Comparison of ENCODE assay signal across 8 mouse cellular contexts in the genomic region with DNA sequence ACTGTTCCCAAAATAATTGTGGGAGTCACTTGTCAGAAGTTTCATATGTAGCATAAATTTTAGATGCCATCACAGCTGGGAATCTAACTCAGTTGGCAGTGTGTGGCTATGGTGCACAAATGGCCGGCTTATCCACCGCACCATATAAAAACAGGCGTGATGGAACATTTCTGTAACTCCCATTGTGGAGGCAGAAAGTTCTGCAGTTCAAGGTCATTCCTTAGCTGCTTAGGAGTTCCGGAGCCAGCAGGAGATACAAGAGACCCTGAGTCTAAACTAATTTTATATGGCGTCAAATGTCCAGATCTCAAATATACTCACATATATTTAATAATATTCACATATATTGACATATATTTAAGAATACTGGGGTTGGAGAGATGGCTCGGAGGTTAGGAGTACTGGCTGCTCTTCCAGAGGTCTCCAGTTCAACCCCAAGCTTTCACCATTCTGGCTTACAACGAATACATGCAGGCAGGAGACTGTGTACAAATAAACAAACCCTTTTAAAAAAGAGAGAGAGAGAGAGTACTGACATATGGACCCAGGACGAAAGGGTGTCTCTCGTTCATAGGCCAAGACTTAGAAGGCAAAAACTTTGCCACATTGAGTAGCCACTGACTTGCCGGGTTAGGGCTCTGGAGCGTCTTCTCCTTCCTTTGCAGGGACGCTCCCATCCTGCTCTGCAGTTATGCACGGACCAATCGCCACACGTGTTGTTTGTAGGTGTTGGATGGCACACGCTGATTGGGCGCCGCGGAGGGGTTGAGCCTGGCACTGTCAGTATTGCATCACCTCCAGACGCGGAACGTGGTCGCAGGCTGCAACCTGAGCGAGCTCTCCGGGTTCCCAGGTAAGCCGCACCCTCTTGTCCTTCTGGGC. TPM values are rescaled to one million over a fixed set of nuclear protein-coding genes. Genes with fewer than 3 reads are reported as not detected.
A peak's percentile ranks its signal among the peaks of the same experiment; 100 is the strongest.
DNase-seq lines count a peak whose midpoint lies in the region; ATAC-seq lines count a peak whose summit lies in the region.

Iars (plus strand) TSS at position 750 of the 882 bp plus-strand sequence.

- H3K27me3 ChIP-seq in intestine, embryonic 14.5 days (replicated peaks; ENCODE audit: control insufficient read depth, insufficient read depth, low read length), result no peaks in the 10 kb centered on the region

- WGBS in intestine, embryonic 14.5 days, result 5% methylated on average over 26 of the region's 26 CpGs

- ATAC-seq in intestine, embryonic 14.5 days (replicated peaks; ENCODE audit: low FRiP score, low TSS enrichment, low read depth), result peak; percentile 100

- H3K4me1 ChIP-seq in intestine, embryonic 14.5 days (replicated peaks; ENCODE audit: control insufficient read depth, insufficient read depth, low read length), result peaks cover 17% of the 10 kb centered on the region

- peak within 1 kb of the TSS; percentile 96 for H3K4me2 ChIP-seq in intestine, embryonic 14.5 days (ENCODE audit: low read length)

- no peaks in the 10 kb centered on the region for H3K9me3 ChIP-seq in intestine, embryonic 14.5 days (ENCODE audit: control insufficient read depth, low read length)

- H3K36me3 ChIP-seq in intestine, embryonic 14.5 days (ENCODE audit: control insufficient read depth, insufficient read depth, low read length), result peaks cover 22% of the 10 kb centered on the region

- H3K9ac ChIP-seq in intestine, embryonic 14.5 days (ENCODE audit: low read length), result peak within 1 kb of the TSS; percentile 71

- intact Hi-C loops in left cerebral cortex, postnatal 14 days (cut with DNase I), result no loop called here

- peak; percentile 97 to 98 for DNase-seq in adrenal gland, adult 18-20 months (ENCODE audit: low spot score in 2 of 2)
- DNase-seq in embryo, embryonic 11 days, result peak; percentile 97
- DNase-seq in gastrocnemius, postnatal 25 days, result peak; percentile 96
- DNase-seq in intestine, embryonic 14.5 days (ENCODE audit: low spot score), result peak; percentile 100
- peak; percentile 99 to 100 for DNase-seq in left cerebral cortex, postnatal 14 days (ENCODE audit: low spot score in 2 of 2)
- DNase-seq in mesoderm, embryonic 11.5 days (ENCODE audit: low read depth, low spot score), result peak; percentile 98
- peak; percentile 99 for DNase-seq in right cerebral cortex, postnatal 36 days (ENCODE audit: low spot score in 2 of 2)
- DNase-seq in yolk sac, embryonic 10.5 days (ENCODE audit: low spot score), result peak; percentile 99

- H3K4me3 ChIP-seq in intestine, embryonic 14.5 days (ENCODE audit: low read depth, low read length), result peak within 1 kb of the TSS; percentile 96

- peak within 1 kb of the TSS; percentile 76 for H3K27ac ChIP-seq in intestine, embryonic 14.5 days (ENCODE audit: low read depth)

RNA-seq across cellular contexts. Expression of gene Iars, which starts in this region (rescaled TPM):
- total RNA-seq in adrenal gland, adult 18-20 months (2021), result 10 to 100 TPM; 66.3 to 80.6 TPM
- 10 to 100 TPM; 55.4 to 66.6 TPM for total RNA-seq in gastrocnemius, postnatal 25 days (2021)
- 96.1 and 101 TPM in 2 replicates for polyA plus RNA-seq in intestine, embryonic 14.5 days (2014; fragmentation: Nextera tagmentation; extraction: Ambion mirVana)
- total RNA-seq in left cerebral cortex, postnatal 14 days (2021), result 10 to 100 TPM; 68.0 to 72.7 TPM

Comparison
In these comparisons a context has a peak if more than half of its experiments do, and no peak if none do; other contexts are left out.
1. Peak in every context shown above with its lines: DNase-seq, ATAC-seq, H3K4me3 ChIP-seq and H3K27ac ChIP-seq.